In the genomic region with DNA sequence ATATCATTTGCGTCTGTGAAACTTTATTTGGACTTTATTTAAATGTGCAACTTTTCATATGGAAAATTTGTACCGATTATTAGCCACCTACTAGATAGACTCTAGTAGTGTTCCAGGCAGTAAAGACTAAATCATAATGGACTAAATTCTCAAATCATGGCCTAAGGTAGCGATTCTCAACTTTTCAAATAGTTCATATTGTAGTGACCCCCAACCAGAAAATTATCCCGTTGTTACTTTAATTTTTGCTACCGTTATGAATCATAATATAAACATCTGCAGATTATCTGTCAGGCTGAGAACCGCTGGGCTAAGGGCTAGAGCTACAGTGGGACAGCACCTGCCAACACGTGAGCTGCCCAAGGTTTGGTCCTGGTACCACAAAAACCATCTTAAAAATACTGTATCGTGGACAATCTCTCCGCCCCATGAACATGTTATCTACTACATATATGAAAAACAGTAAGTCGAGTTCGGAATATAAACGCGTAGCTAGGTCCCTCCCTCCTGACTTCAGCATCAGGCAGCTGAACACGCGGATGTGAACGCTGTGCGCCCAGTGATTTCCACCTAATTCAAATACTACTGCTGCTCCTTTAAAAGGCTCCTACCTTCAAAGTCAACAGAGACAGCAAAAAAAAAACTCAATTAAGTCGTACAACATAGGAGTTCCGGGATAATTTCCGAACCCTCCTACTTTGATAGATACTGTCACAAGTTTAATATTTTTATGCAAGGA, we compare ENCODE assay signal across 8 mouse cellular contexts. TPM values are rescaled to one million over a fixed set of nuclear protein-coding genes. Genes with fewer than 3 reads are reported as not detected.
DNase-seq lines count a peak whose midpoint lies in the region; ATAC-seq and TF ChIP-seq lines count a peak whose summit lies in the region.

No protein-coding gene starts in this region.

- TF ChIP-seq CTCF in stomach, postnatal 0 days (IDR thresholded peaks at IDR 0.05; ENCODE audit: low read depth) = no peak

- no peaks in the 10 kb centered on the region for H3K27me3 ChIP-seq in kidney, embryonic 16.5 days (ENCODE audit: insufficient read depth, low read length)
- H3K27me3 ChIP-seq in forebrain, embryonic 13.5 days = no peaks in the 10 kb centered on the region
- no peaks in the 10 kb centered on the region for H3K27me3 ChIP-seq in liver, embryonic 12.5 days (replicated peaks)
- H3K27me3 ChIP-seq in stomach, postnatal 0 days (ENCODE audit: control insufficient read depth, insufficient read depth, low read length) = no peaks in the 10 kb centered on the region

- H3K9me3 ChIP-seq in kidney, embryonic 16.5 days (ENCODE audit: low read length) = no peaks in the 10 kb centered on the region
- H3K9me3 ChIP-seq in forebrain, embryonic 13.5 days (replicated peaks) = no peaks in the 10 kb centered on the region
- H3K9me3 ChIP-seq in liver, embryonic 12.5 days (replicated peaks) = no peaks in the 10 kb centered on the region
- no peaks in the 10 kb centered on the region for H3K9me3 ChIP-seq in stomach, postnatal 0 days (ENCODE audit: control insufficient read depth, low read length)

- no peak for TF ChIP-seq EP300 in stomach, postnatal 0 days (optimal IDR thresholded peaks at IDR 0.05)

- H3K4me3 ChIP-seq in kidney, embryonic 16.5 days (ENCODE audit: low read length) = peak overlapping the region; percentile 97
- H3K4me3 ChIP-seq in forebrain, embryonic 13.5 days = peak overlapping the region; percentile 98
- peak overlapping the region; percentile 76 for H3K4me3 ChIP-seq in liver, embryonic 12.5 days
- H3K4me3 ChIP-seq in stomach, postnatal 0 days (ENCODE audit: low read depth, low read length) = peak overlapping the region; percentile 82

- no peak for ATAC-seq in kidney, embryonic 16.5 days (ENCODE audit: low FRiP score, low TSS enrichment)
- no peak for ATAC-seq in forebrain, embryonic 13.5 days
- no peak for ATAC-seq in liver, embryonic 12.5 days
- no peak for ATAC-seq in stomach, postnatal 0 days (ENCODE audit: low FRiP score, low TSS enrichment)

- peak overlapping the region; percentile 76 for H3K9ac ChIP-seq in kidney, embryonic 16.5 days (replicated peaks; ENCODE audit: low read length)
- H3K9ac ChIP-seq in forebrain, embryonic 13.5 days = peak overlapping the region; percentile 84
- H3K9ac ChIP-seq in liver, embryonic 12.5 days = peak overlapping the region; percentile 76
- H3K9ac ChIP-seq in stomach, postnatal 0 days (ENCODE audit: low read length) = peak overlapping the region; percentile 76

- peak overlapping the region; percentile 99 for H3K4me2 ChIP-seq in kidney, embryonic 16.5 days (replicated peaks; ENCODE audit: low read depth, low read length)
- peak overlapping the region; percentile 96 for H3K4me2 ChIP-seq in forebrain, embryonic 13.5 days
- peak overlapping the region; percentile 94 for H3K4me2 ChIP-seq in liver, embryonic 12.5 days
- H3K4me2 ChIP-seq in stomach, postnatal 0 days (replicated peaks; ENCODE audit: low read depth) = peak overlapping the region; percentile 89

- H3K4me1 ChIP-seq in kidney, embryonic 16.5 days (ENCODE audit: insufficient read depth, low read length) = peaks cover 15% of the 10 kb centered on the region
- peaks cover 21% of the 10 kb centered on the region for H3K4me1 ChIP-seq in forebrain, embryonic 13.5 days
- peaks cover 48% of the 10 kb centered on the region for H3K4me1 ChIP-seq in liver, embryonic 12.5 days
- no peaks in the 10 kb centered on the region for H3K4me1 ChIP-seq in stomach, postnatal 0 days (replicated peaks; ENCODE audit: control insufficient read depth, insufficient read depth)

- 12% methylated on average over 20 of the region's 20 CpGs for WGBS in kidney, embryonic 16.5 days
- 12% methylated on average over 20 of the region's 20 CpGs for WGBS in forebrain, embryonic 13.5 days
- WGBS in liver, embryonic 12.5 days (ENCODE audit: insufficient replicate concordance) = 5% methylated on average over 20 of the region's 20 CpGs
- 9% methylated on average over 20 of the region's 20 CpGs for WGBS in stomach, postnatal 0 days

- H3K36me3 ChIP-seq in kidney, embryonic 16.5 days (ENCODE audit: insufficient read depth, low read length) = peaks cover 11% of the 10 kb centered on the region
- peaks cover 21% of the 10 kb centered on the region for H3K36me3 ChIP-seq in forebrain, embryonic 13.5 days (ENCODE audit: poor library complexity, severe bottlenecking)
- peaks cover 36% of the 10 kb centered on the region for H3K36me3 ChIP-seq in liver, embryonic 12.5 days
- H3K36me3 ChIP-seq in stomach, postnatal 0 days (ENCODE audit: control insufficient read depth, insufficient read depth, low read length) = 0 out of 2 replicates have a peak, but pooled peaks cover 7% of the 10 kb centered on the region

- no peak overlapping the region for H3K27ac ChIP-seq in kidney, embryonic 16.5 days (ENCODE audit: low read length)
- peak overlapping the region; percentile 71; the same call in 1 of the 2 replicates for H3K27ac ChIP-seq in forebrain, embryonic 13.5 days
- peak overlapping the region; percentile 66; the same call in 1 of the 2 replicates for H3K27ac ChIP-seq in liver, embryonic 12.5 days
- H3K27ac ChIP-seq in stomach, postnatal 0 days (replicated peaks) = no peak overlapping the region; the same call in 1 of the 2 replicates

- no peak for DNase-seq in kidney, adult 11 months
- peak; percentile 56 for DNase-seq in Muller cell, postnatal 12 days (ENCODE audit: inconsistent ontology term)
- DNase-seq in stomach, postnatal 0 days (ENCODE audit: low spot score) = no peak
- no peak for DNase-seq in layer of hippocampus, postnatal 14 days (ENCODE audit: low spot score in 2 of 2)
- no peak for DNase-seq in lung, postnatal 14 days

RNA-seq across cellular contexts. Expression of a gene that starts 0.9 kb away (rescaled TPM):
- 20.8 and 23.2 TPM in 2 replicates for polyA plus RNA-seq in kidney, embryonic 16.5 days (2015; fragmentation: Nextera tagmentation; extraction: Ambion mirVana)
- polyA plus RNA-seq in forebrain, embryonic 13.5 days (2015; fragmentation: Nextera tagmentation; extraction: Ambion mirVana) = 23.8 and 24.5 TPM in 2 replicates
- polyA plus RNA-seq in liver, embryonic 12.5 days (2016; fragmentation: Nextera tagmentation; extraction: Ambion mirVana) = 38.3 and 40.6 TPM in 2 replicates
- polyA plus RNA-seq in stomach, postnatal 0 days (2015; fragmentation: Nextera tagmentation; extraction: Ambion mirVana) = 11.1 and 11.2 TPM in 2 replicates
- 10 to 100 TPM; 24.3 to 26.0 TPM for total RNA-seq in layer of hippocampus, postnatal 14 days (2021)

RNA-seq across cellular contexts. Expression of a gene that starts 23.0 kb away (rescaled TPM):
- polyA plus RNA-seq in kidney, embryonic 16.5 days (2015; fragmentation: Nextera tagmentation; extraction: Ambion mirVana) = 35.5 and 39.0 TPM in 2 replicates
- 52.1 and 54.5 TPM in 2 replicates for polyA plus RNA-seq in forebrain, embryonic 13.5 days (2015; fragmentation: Nextera tagmentation; extraction: Ambion mirVana)
- polyA plus RNA-seq in liver, embryonic 12.5 days (2016; fragmentation: Nextera tagmentation; extraction: Ambion mirVana) = 20.0 and 21.1 TPM in 2 replicates
- polyA plus RNA-seq in stomach, postnatal 0 days (2015; fragmentation: Nextera tagmentation; extraction: Ambion mirVana) = 16.4 and 16.8 TPM in 2 replicates
- 100 to 1,000 TPM; 184 to 187 TPM for total RNA-seq in layer of hippocampus, postnatal 14 days (2021)

RNA-seq across cellular contexts. Expression of a gene that starts 49.8 kb away (rescaled TPM):
- polyA plus RNA-seq in kidney, embryonic 16.5 days (2015; fragmentation: Nextera tagmentation; extraction: Ambion mirVana) = 116 and 119 TPM in 2 replicates
- polyA plus RNA-seq in forebrain, embryonic 13.5 days (2015; fragmentation: Nextera tagmentation; extraction: Ambion mirVana) = 107 and 116 TPM in 2 replicates
- polyA plus RNA-seq in liver, embryonic 12.5 days (2016; fragmentation: Nextera tagmentation; extraction: Ambion mirVana) = 59.0 and 59.4 TPM in 2 replicates
- polyA plus RNA-seq in stomach, postnatal 0 days (2015; fragmentation: Nextera tagmentation; extraction: Ambion mirVana) = 80.6 and 81.2 TPM in 2 replicates
- 10 to 100 TPM; 79.3 to 86.0 TPM for total RNA-seq in layer of hippocampus, postnatal 14 days (2021)

Comparison
In these comparisons a context has a peak if more than half of its experiments do, and no peak if none do; other contexts are left out.
1. H3K27ac ChIP-seq: peak in forebrain, embryonic 13.5 days (single experiment) and liver, embryonic 12.5 days (single experiment); none in kidney, embryonic 16.5 days (single experiment) and stomach, postnatal 0 days (single experiment).
2. Peak in every context shown above with its lines, with median percentiles within 50 percentile points of each other: H3K4me2 ChIP-seq, H3K4me3 ChIP-seq and H3K9ac ChIP-seq.